26 mouse cellular contexts compared by ENCODE assay signal in genomic region chr14:121733694-121734093, GRCm38 (mm10).
"Had no signal": no experiment of that assay in that cellular context is flagged by ENCODE, and none has a peak within 500 bp of the region (broad histone marks: within the 10 kb centered on the region; RNA-seq: fewer than 3 reads in every experiment).

No protein-coding gene starts in this region.

- ATAC-seq: intestine, embryonic 16.5 days; liver, embryonic 12.5 days had no signal

- H3K27me3 ChIP-seq: hindbrain, embryonic 12.5 days; kidney, embryonic 15.5 days; limb, embryonic 15.5 days; liver, embryonic 12.5 days had no signal

- DNase-seq: gastrocnemius, postnatal 14 days; gastrocnemius, postnatal 36 days; heart, adult 11 months; heart, adult 2 months; heart, postnatal 14 days; heart, postnatal 36 days; kidney, adult 11 months; kidney, adult 2 months; kidney, adult 9 months; kidney, postnatal 14 days; kidney, postnatal 36 days; layer of hippocampus, adult 9-11 months; layer of hippocampus, postnatal 36 days; left cerebral cortex, postnatal 4 days had no signal

- H3K4me2 ChIP-seq: heart, embryonic 11.5 days; heart, embryonic 13.5 days; heart, embryonic 15.5 days; hindbrain, embryonic 12.5 days; hindbrain, embryonic 14.5 days; kidney, embryonic 15.5 days; limb, embryonic 13.5 days; limb, embryonic 15.5 days; liver, embryonic 12.5 days had no signal

- H3K9ac ChIP-seq: heart, embryonic 13.5 days; heart, embryonic 15.5 days; hindbrain, embryonic 12.5 days; hindbrain, embryonic 14.5 days; kidney, embryonic 15.5 days; limb, embryonic 15.5 days; liver, embryonic 12.5 days; liver, embryonic 14.5 days had no signal

- H3K9me3 ChIP-seq: heart, embryonic 13.5 days; heart, embryonic 15.5 days; hindbrain, embryonic 12.5 days; kidney, embryonic 15.5 days; limb, embryonic 13.5 days; limb, embryonic 15.5 days; liver, embryonic 12.5 days had no signal

- H3K4me3 ChIP-seq: heart, adult 2 months; heart, embryonic 13.5 days; heart, embryonic 15.5 days; hindbrain, embryonic 12.5 days; kidney, embryonic 15.5 days; limb, embryonic 13.5 days; limb, embryonic 15.5 days; liver, embryonic 12.5 days had no signal

- H3K27ac ChIP-seq: heart, adult 2 months; heart, embryonic 13.5 days; heart, embryonic 15.5 days; hindbrain, embryonic 12.5 days; hindbrain, embryonic 14.5 days; kidney, embryonic 15.5 days; kidney, postnatal 0 days; limb, embryonic 13.5 days; limb, embryonic 15.5 days; liver, embryonic 12.5 days; liver, embryonic 14.5 days had no signal

- H3K36me3 ChIP-seq: heart, embryonic 13.5 days; heart, embryonic 15.5 days; hindbrain, embryonic 12.5 days; kidney, embryonic 15.5 days; limb, embryonic 13.5 days; limb, embryonic 15.5 days; liver, embryonic 12.5 days had no signal
